Mouse (Mus musculus): ENCODE measurements around the gene Glud1.

The Glud1 gene

DNA sequence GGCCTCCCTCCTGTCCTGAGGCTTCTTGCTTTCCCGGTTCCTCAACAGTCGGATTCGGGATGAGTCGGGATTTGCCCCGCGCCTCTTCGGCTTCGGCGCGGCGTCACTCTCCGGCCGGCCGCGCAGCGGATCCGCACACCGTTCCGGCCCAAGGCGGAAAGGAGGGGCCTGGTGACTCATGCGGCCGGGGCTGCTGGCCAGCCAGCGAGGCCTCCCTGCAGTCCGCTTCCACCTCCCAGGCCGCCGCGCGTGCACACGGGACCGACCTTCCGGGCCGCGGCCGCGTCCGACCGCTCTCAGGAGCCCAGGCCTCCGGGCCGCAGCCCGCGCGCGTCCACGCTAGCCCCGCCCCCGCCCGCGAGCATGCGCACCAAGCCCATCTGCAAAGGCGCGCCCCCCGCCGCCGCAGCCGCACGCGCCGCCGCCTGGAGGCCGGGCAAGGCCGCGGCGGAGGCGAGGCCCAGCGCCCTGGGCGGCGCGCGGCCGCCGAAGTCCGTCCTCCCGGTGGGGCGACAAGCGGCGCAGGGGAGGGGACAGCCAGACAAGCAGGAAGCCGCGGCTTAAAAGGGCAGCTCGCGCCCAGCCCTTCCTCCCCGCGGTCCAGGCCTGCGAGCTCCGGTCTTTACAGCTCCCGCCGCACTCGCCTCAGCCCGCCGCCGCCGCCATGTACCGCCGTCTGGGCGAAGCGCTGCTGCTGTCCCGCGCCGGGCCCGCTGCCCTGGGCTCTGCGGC is at the start of gene Glud1, which contains the start of gene Shld2:
Gene Glud1, plus strand, starts transcription at position 494 of the 732 bp plus-strand sequence.
Gene Shld2, minus strand, starts transcription at position 260 of the 732 bp plus-strand sequence.
- DNase-seq (ENCODE audit: extremely low spot score, low read depth, low spot score) = peak; percentile 58

GRCm38 (mm10) chr14:34268046-34268445 is 42.5 kb upstream of the Glud1 start:
- no peak for DNase-seq (ENCODE audit: extremely low spot score, low read depth, low spot score)

DNA sequence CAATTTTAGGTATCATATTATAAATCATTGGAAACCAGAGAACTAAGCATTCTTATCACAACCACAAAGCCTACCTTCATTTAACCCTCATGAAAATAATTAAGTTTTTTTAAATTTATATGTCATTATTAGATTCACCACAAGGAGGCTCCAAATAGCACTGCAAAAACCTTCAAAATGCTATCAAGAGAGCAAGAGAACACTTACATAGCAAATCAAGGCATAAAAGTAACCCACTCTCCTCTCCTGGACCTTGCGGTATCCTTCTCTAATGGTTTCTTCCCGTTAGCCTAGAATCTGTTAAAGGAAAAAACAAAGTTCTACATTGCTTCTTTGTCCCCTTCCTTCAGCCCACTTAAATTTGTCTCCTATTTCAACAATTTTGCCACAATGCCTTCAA is 37.2 kb upstream of the Glud1 start:
- peak; percentile 1 for DNase-seq (ENCODE audit: extremely low spot score, low read depth, low spot score)

DNA sequence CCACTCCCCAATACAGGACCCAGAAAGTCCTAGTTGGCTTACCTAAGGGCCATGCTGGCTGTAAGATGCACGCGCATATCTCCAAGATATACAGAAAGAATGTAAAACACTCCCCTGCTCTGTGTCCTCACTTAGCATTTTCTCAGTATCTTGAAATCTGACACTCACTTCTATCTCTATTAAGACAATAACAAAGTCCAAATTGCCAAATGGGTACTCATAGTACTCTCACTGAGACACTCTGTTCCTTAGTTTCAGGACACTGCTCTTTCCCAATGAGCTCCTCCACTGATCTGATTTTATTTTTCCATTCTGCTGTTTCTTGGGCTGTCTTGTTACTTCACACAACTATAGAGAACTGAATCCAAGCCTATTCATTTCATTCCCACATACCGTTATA is 36.4 kb upstream of the Glud1 start:
- no peak for DNase-seq (ENCODE audit: extremely low spot score, low read depth, low spot score)

DNA sequence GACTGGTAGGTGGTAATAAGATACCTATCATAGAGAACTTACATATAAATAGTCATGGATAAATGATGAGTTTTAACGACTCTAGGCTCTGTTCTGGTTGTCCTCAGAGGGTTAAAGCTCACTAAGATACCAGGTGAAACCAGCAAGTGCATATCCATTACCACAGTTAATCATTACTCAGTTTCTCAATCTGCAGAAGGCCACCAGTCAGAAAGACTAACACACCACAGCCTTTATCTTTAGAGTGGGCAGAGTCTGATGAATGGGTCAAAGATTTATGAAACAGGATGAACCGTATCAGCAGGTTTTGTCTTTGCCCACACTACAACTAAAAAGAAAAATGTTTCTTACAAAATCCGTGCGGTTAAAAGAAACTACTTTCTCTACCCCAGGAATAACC is 35.3 kb upstream of the Glud1 start:
- DNase-seq (ENCODE audit: extremely low spot score, low read depth, low spot score) = no peak

DNA sequence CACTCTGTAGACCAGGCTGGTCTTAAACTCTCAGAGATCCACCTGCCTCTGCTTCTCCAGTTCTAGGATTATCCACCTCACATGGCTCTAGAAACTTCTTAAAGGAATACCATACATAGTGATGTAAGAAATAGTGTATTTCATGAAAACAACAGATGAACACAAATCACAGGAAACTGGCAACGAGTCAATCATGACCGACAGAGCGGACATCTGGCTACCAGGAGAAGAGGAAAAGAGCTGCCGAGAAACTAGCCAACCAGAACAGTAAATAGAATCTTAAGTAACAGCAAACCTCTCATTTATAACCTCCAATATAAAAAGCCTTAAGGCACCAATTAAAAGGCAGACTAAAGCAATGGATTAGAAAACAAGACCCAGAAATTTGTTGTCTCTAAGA is 30.8 kb upstream of the Glud1 start:
- DNase-seq (ENCODE audit: extremely low spot score, low read depth, low spot score) = no peak

DNA sequence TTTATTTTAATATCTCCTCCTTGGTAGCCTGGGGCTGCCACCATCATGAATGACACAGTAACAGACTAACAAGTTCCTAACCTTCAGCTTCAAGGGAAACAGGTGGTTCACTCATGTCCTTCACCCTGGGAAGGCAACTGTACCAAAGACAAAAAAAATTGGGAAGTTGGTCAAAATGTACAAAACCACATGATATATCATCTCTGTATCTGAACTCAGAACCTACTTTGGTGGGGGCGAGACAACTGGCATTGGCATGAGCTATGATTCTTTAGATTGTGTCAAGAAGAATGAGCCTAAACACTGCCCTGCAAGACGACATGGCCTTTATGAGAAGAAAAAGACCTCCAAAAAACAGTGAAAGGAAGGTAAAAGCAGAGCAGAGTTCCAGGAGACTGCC is 29.7 kb upstream of the Glud1 start:
- no peak for DNase-seq (ENCODE audit: extremely low spot score, low read depth, low spot score)

DNA sequence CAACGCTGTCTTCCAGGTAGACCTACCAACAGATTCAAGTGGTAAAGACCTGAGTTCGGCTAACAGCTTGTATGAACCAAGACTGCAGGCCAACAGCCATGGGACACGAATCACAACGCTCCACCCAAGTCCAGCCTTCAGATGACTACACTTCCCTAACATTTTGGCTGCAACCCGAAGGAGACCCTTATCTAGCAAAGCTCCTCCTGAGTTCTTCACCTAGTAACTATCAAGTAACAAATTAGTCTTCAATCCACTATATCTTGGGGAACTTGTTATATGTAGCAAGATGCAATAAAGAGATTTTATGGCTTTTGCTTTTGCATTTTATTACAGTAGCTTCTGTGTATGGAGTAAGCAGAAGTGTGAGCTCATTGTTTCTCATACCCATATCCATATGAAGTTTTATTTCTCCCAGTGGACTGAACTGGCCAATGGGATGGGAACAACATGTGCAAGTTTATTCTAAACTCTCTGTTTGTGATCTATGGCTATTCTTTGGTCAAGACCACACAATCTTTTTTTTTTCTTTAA is 28.7 kb upstream of the Glud1 start:
- DNase-seq (ENCODE audit: extremely low spot score, low read depth, low spot score) = no peak

- DNase-seq (ENCODE audit: extremely low spot score, low read depth, low spot score) = no peak
Measured at GRCm38 (mm10) chr14:34288396-34288795, 22.1 kb upstream of the Glud1 start.

- no peak for DNase-seq (ENCODE audit: extremely low spot score, low read depth, low spot score)
Measured at GRCm38 (mm10) chr14:34289259-34290015, 21.1 kb upstream of the Glud1 start.

GRCm38 (mm10) chr14:34290229-34290628 is 20.3 kb upstream of the Glud1 start:
- no peak for DNase-seq (ENCODE audit: extremely low spot score, low read depth, low spot score)

DNA sequence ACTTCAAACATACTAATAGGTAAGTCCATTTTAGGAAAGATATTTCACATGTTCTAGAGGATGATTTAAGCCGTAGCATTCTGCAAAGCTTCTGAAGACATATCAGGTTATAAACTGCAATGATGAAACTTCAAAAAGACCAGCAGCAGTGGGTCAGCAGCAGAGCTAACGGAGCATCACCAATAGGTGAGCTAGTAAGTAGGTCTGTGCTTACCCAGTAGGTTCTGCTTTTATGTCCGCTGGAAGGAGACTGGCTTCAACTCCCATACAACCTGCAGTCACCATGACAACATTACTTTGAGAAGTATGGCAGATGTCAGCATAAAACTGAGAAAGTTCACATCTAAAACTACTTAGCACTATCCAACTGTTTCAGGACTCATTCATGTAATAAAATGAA is 16.9 kb upstream of the Glud1 start:
- DNase-seq (ENCODE audit: extremely low spot score, low read depth, low spot score) = no peak

DNA sequence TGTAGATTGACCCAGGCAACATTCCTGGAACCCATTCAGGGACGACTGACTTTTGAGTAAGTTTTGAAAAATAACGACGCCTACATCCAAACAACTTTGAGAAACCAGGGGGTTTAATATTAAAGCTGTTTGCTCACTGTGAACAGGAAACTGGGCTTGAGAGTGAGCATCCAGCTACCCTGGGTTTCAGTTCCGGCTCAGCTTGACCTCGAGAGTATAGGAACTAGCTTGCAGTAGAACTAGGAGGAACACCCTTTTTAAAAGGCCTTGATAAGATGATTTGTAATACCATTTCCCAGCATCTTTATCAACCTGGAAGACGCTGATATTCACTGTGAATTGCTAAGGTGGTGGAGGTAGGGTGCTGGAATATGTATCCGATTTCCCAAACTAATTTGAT is 14.2 kb upstream of the Glud1 start:
- DNase-seq (ENCODE audit: extremely low spot score, low read depth, low spot score) = no peak

DNA sequence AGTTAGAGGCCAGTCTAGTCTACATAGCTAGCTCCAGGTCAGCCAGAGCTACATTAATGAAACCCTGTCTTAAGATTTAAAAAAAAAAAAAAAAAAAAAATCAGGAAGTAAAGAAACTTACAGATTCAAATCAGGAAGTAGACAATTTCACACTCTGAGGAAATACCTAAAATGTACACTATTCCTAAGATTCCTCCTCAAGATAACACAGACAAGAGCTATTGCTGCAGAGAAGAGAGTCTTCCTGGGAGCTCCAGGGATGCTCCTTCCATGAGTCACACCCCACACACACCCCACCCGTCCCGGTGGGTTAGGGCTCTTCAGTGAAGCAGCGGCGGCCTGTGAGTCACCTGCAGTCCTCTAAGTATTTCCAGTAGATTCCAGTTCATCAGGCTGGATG is 13.5 kb upstream of the Glud1 start:
- DNase-seq (ENCODE audit: extremely low spot score, low read depth, low spot score) = no peak

- no peak for DNase-seq (ENCODE audit: extremely low spot score, low read depth, low spot score)
Measured at GRCm38 (mm10) chr14:34297634-34298033, 12.9 kb upstream of the Glud1 start.

- no peak for DNase-seq (ENCODE audit: extremely low spot score, low read depth, low spot score)
Measured at GRCm38 (mm10) chr14:34298871-34299700, 11.4 kb upstream of the Glud1 start.

DNA sequence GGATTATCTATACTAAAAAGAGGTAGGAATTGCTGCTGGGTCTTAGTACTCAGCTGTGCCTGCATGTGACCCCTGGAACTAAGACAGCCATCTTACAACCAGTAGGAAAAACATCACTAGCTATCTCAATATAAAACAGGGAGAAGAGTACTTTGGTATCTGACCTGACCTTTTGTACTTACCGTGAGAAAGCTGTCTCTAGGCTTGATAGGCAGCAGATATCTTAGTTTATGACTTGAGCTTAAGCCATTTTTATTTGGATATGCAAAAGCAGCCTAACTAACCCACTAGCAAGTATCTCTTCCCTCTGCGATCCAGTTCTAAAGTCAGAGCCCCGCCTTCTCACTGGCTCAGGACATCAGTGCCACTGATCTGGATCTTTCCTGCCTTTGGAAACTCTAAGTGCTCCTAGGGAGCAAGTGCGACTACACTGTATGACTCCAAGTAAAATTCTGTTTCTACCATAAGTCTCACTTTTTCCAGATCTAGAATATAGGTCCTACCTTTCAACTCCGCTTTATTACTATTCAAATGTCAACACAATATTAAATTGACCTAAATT is 7.8 kb upstream of the Glud1 start:
- no peak for DNase-seq (ENCODE audit: extremely low spot score, low read depth, low spot score)

DNA sequence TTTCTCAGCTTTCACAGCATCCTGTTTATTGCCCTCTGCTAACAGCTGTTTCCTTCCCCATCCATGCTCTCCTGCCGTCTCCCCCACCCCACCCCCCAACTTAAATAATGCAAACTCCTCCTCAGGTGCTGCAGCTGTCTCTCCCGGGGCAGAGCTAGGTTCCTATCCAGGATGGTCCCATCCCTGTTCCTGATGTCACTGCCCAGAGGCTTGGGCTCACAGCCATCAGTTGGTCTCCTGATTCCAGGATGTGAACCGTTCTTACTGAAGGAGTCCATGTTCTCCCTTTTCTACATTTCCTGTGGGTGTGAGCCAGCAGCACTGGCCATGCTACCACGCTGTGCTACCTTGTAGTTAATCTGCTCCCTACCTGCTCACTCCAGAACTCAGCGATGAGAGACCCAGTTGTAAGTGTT is 7.3 kb upstream of the Glud1 start:
- no peak for DNase-seq (ENCODE audit: extremely low spot score, low read depth, low spot score)

GRCm38 (mm10) chr14:34309266-34309665 is 1.3 kb upstream of the Glud1 start:
- DNase-seq (ENCODE audit: extremely low spot score, low read depth, low spot score) = no peak

DNA sequence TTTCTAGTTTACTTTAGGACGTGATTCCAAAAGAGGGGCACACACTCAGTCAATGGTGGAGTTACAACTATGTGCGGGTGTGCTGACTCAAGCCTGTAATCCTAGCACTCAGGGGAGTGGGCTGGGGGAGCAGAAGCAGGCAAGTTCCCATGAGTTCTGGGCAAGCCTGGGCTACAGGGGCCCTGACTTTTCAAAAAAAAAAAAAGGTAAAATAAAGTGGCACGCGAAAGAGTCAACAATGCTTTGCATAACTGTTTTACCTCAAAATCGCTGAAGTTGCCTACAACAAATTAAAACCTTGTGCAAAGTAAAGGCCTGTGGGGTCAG is 657 bp upstream of the Glud1 start:
- DNase-seq (ENCODE audit: extremely low spot score, low read depth, low spot score) = no peak

- DNase-seq (ENCODE audit: extremely low spot score, low read depth, low spot score) = no peak
Measured at GRCm38 (mm10) chr14:34311021-34311631, 599 bp downstream of the Glud1 start.

All from hindlimb bud, embryonic 11.5 days (tissue).